Mouse (Mus musculus): Measurements from ENCODE around the gene 9330161L09Rik. TPM values are rescaled to one million over a fixed set of nuclear protein-coding genes. Genes with fewer than 3 reads are reported as not detected.

The 9330161L09Rik gene
- polyA plus RNA-seq, 1 experiment from 2014 or later = 0.24 TPM

- Histone ChIP-seq H3K27ac (ENCODE audit: low read depth) (peak within 1 kb of the TSS; percentile 59), H3K9ac (ENCODE audit: low read length) (no peak within 1 kb of the TSS), H3K4me1 (replicated peaks; ENCODE audit: control insufficient read depth, insufficient read depth, low read length) (0 out of 2 replicates have a peak, but pooled peaks cover 8% of the 10 kb centered on the region), H3K9me3 (ENCODE audit: control insufficient read depth, low read length) (no peaks in the 10 kb centered on the region), H3K4me2 (ENCODE audit: low read length) (peak within 1 kb of the TSS; percentile 43), H3K27me3 (replicated peaks; ENCODE audit: control insufficient read depth, insufficient read depth, low read length) (no peaks in the 10 kb centered on the region), H3K4me3 (ENCODE audit: low read depth, low read length) (peak within 1 kb of the TSS; percentile 27), H3K36me3 (ENCODE audit: control insufficient read depth, insufficient read depth, low read length) (no peaks in the 10 kb centered on the region)
- peak; percentile 92 for ATAC-seq (replicated peaks; ENCODE audit: low FRiP score, low TSS enrichment, low read depth)
- peak; percentile 56 for DNase-seq (ENCODE audit: low spot score)
- 38% methylated on average over 8 of the region's 8 CpGs for WGBS
Observed at GRCm38 (mm10) chr12:103433986-103434731, 26.5 kb upstream of the 9330161L09Rik start, which contains the start of gene Ifi27. Gene Ifi27, plus strand, starts transcription at chr12:103434211.

DNA sequence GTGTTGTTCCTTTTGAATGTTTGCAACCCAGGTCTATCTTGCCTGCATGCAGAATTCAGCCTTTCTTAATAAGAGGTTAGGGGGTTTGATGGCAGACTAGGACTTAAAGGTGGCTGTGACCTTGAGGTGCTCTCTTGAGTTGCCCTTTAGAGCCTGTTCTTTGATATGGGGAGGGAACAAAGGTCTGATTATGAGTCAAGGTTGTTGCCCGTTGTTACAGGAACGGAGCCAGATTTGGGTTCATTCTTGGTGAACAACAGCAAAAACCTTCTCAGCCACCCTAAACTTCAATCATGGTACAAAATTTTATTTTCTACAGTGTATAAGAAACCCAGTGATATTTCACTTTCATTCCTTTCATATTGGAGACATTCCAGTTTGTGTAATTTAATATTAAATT is 25.8 kb upstream of the 9330161L09Rik start:
- H3K9ac ChIP-seq (ENCODE audit: low read length) = no peak overlapping the region
- H3K4me1 ChIP-seq (replicated peaks; ENCODE audit: control insufficient read depth, insufficient read depth, low read length) = 0 out of 2 replicates have a peak, but pooled peaks cover 8% of the 10 kb centered on the region
- H3K4me2 ChIP-seq (ENCODE audit: low read length) = no peak overlapping the region
- no peak overlapping the region for H3K27ac ChIP-seq (ENCODE audit: low read depth)
- no peaks in the 10 kb centered on the region for H3K27me3 ChIP-seq (replicated peaks; ENCODE audit: control insufficient read depth, insufficient read depth, low read length)
- no peak overlapping the region for H3K4me3 ChIP-seq (ENCODE audit: low read depth, low read length)
- 89% methylated on average over 2 of the region's 2 CpGs for WGBS
- ATAC-seq (replicated peaks; ENCODE audit: low FRiP score, low TSS enrichment, low read depth) (no peak), DNase-seq (ENCODE audit: low spot score) (no peak)
- H3K9me3 ChIP-seq (ENCODE audit: control insufficient read depth, low read length) = no peaks in the 10 kb centered on the region
- no peaks in the 10 kb centered on the region for H3K36me3 ChIP-seq (ENCODE audit: control insufficient read depth, insufficient read depth, low read length)

- DNase-seq (ENCODE audit: low spot score) = no peak
- no peaks in the 10 kb centered on the region for H3K27me3 ChIP-seq (replicated peaks; ENCODE audit: control insufficient read depth, insufficient read depth, low read length)
Observed at GRCm38 (mm10) chr12:103426710-103427109, 19.1 kb upstream of the 9330161L09Rik start.

GRCm38 (mm10) chr12:103425729-103426470 is 18.3 kb upstream of the 9330161L09Rik start, which contains the start of gene Ddx24:
Gene Ddx24, minus strand, starts transcription at chr12:103425830.
- Histone ChIP-seq H3K27me3 (replicated peaks; ENCODE audit: control insufficient read depth, insufficient read depth, low read length) (no peaks in the 10 kb centered on the region), H3K4me3 (ENCODE audit: low read depth, low read length) (peak within 1 kb of the TSS; percentile 97), H3K9ac (ENCODE audit: low read length) (peak within 1 kb of the TSS; percentile 88), H3K27ac (ENCODE audit: low read depth) (no peak within 1 kb of the TSS), H3K4me2 (ENCODE audit: low read length) (peak within 1 kb of the TSS; percentile 94), H3K36me3 (ENCODE audit: control insufficient read depth, insufficient read depth, low read length) (peaks cover 24% of the 10 kb centered on the region), H3K9me3 (ENCODE audit: control insufficient read depth, low read length) (no peaks in the 10 kb centered on the region), H3K4me1 (replicated peaks; ENCODE audit: control insufficient read depth, insufficient read depth, low read length) (peaks cover 26% of the 10 kb centered on the region)
- DNase-seq (ENCODE audit: low spot score) = peak; percentile 97
- WGBS = 1% methylated on average over 33 of the region's 33 CpGs
- peak; percentile 100 for ATAC-seq (replicated peaks; ENCODE audit: low FRiP score, low TSS enrichment, low read depth)

More at GRCm38 (mm10) chr12:103426710-103427109, 19.1 kb upstream of the 9330161L09Rik start:
- Histone ChIP-seq H3K9me3 (ENCODE audit: control insufficient read depth, low read length) (no peaks in the 10 kb centered on the region), H3K36me3 (ENCODE audit: control insufficient read depth, insufficient read depth, low read length) (peaks cover 19% of the 10 kb centered on the region), H3K9ac (ENCODE audit: low read length) (no peak overlapping the region), H3K27ac (ENCODE audit: low read depth) (no peak overlapping the region), H3K4me3 (ENCODE audit: low read depth, low read length) (no peak overlapping the region), H3K4me2 (ENCODE audit: low read length) (no peak overlapping the region), H3K4me1 (replicated peaks; ENCODE audit: control insufficient read depth, insufficient read depth, low read length) (peaks cover 24% of the 10 kb centered on the region)
- no peak for ATAC-seq (replicated peaks; ENCODE audit: low FRiP score, low TSS enrichment, low read depth)
- 87% methylated on average over 7 of the region's 7 CpGs for whole genome bisulfite sequencing

DNA sequence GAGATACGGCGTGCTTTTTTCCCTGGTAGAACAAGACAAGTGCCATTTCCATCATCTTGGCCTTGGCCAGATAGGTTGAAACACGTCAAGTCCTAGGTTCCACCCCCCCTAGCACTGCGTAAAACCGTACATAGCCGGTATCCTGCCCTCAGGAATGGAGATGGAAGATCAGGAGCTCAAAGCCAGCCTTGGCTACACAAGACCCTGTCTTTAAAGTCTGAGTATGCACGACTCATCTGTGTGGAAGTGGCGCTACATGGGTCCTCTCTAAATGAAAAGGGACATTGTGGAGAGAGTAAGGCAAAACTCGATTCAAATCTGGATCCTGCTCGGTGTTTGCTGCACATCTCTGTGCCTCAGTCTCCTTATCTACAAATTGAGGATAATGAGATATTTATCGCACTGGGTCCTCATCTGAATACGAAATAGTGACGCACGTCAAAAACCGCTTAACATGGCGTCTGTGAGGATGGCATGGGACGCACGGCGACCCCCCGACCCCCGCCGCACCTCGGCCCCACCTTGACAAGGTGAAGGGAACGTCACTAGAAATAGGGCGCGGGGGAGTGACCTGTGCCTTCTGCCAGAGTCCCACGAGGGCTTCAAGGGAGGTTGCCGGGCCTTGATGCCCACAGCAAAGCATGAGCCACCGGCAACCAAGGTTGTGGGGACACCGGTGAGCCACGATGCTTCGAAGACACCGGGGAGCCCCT is 17.6 kb upstream of the 9330161L09Rik start:
- Histone ChIP-seq H3K4me3 (ENCODE audit: low read depth, low read length) (peak overlapping the region; percentile 97), H3K4me1 (replicated peaks; ENCODE audit: control insufficient read depth, insufficient read depth, low read length) (peaks cover 26% of the 10 kb centered on the region), H3K27ac (ENCODE audit: low read depth) (no peak overlapping the region), H3K36me3 (ENCODE audit: control insufficient read depth, insufficient read depth, low read length) (peaks cover 24% of the 10 kb centered on the region), H3K9me3 (ENCODE audit: control insufficient read depth, low read length) (no peaks in the 10 kb centered on the region), H3K4me2 (ENCODE audit: low read length) (peak overlapping the region; percentile 94), H3K27me3 (replicated peaks; ENCODE audit: control insufficient read depth, insufficient read depth, low read length) (no peaks in the 10 kb centered on the region), H3K9ac (ENCODE audit: low read length) (peak overlapping the region; percentile 88)
- no peak for DNase-seq (ENCODE audit: low spot score)
- WGBS = 8% methylated on average over 33 of the region's 33 CpGs
- no peak; the same call in 1 of the 2 replicates for ATAC-seq (replicated peaks; ENCODE audit: low FRiP score, low TSS enrichment, low read depth)

- WGBS = 92% methylated on average over 10 of the region's 10 CpGs
- Histone ChIP-seq H3K4me2 (ENCODE audit: low read length) (no peak overlapping the region), H3K4me1 (replicated peaks; ENCODE audit: control insufficient read depth, insufficient read depth, low read length) (no peaks in the 10 kb centered on the region), H3K9me3 (ENCODE audit: control insufficient read depth, low read length) (no peaks in the 10 kb centered on the region), H3K36me3 (ENCODE audit: control insufficient read depth, insufficient read depth, low read length) (peaks cover 92% of the 10 kb centered on the region), H3K4me3 (ENCODE audit: low read depth, low read length) (no peak overlapping the region), H3K27ac (ENCODE audit: low read depth) (no peak overlapping the region), H3K9ac (ENCODE audit: low read length) (no peak overlapping the region), H3K27me3 (replicated peaks; ENCODE audit: control insufficient read depth, insufficient read depth, low read length) (no peaks in the 10 kb centered on the region)
- DNase-seq (ENCODE audit: low spot score) (no peak), ATAC-seq (replicated peaks; ENCODE audit: low FRiP score, low TSS enrichment, low read depth) (no peak)
Observed at GRCm38 (mm10) chr12:103408144-103408543, 524 bp upstream of the 9330161L09Rik start.

GRCm38 (mm10) chr12:103404131-103404530 is 3.5 kb downstream of the 9330161L09Rik start:
- DNase-seq (ENCODE audit: low spot score) = no peak
- Histone ChIP-seq H3K9ac (ENCODE audit: low read length) (no peak overlapping the region), H3K9me3 (ENCODE audit: control insufficient read depth, low read length) (no peaks in the 10 kb centered on the region), H3K36me3 (ENCODE audit: control insufficient read depth, insufficient read depth, low read length) (peaks cover 62% of the 10 kb centered on the region), H3K27me3 (replicated peaks; ENCODE audit: control insufficient read depth, insufficient read depth, low read length) (no peaks in the 10 kb centered on the region), H3K4me3 (ENCODE audit: low read depth, low read length) (no peak overlapping the region), H3K27ac (ENCODE audit: low read depth) (no peak overlapping the region), H3K4me2 (ENCODE audit: low read length) (no peak overlapping the region), H3K4me1 (replicated peaks; ENCODE audit: control insufficient read depth, insufficient read depth, low read length) (no peaks in the 10 kb centered on the region)
- WGBS = 86% methylated on average over 18 of the region's 18 CpGs
- no peak for ATAC-seq (replicated peaks; ENCODE audit: low FRiP score, low TSS enrichment, low read depth)

- Histone ChIP-seq H3K36me3 (ENCODE audit: control insufficient read depth, insufficient read depth, low read length) (peaks cover 4% of the 10 kb centered on the region; the same call in 1 of the 2 replicates), H3K9ac (ENCODE audit: low read length) (no peak overlapping the region), H3K9me3 (ENCODE audit: control insufficient read depth, low read length) (no peaks in the 10 kb centered on the region), H3K27ac (ENCODE audit: low read depth) (no peak overlapping the region), H3K4me3 (ENCODE audit: low read depth, low read length) (no peak overlapping the region), H3K4me1 (replicated peaks; ENCODE audit: control insufficient read depth, insufficient read depth, low read length) (no peaks in the 10 kb centered on the region), H3K4me2 (ENCODE audit: low read length) (no peak overlapping the region), H3K27me3 (replicated peaks; ENCODE audit: control insufficient read depth, insufficient read depth, low read length) (no peaks in the 10 kb centered on the region)
- ATAC-seq (replicated peaks; ENCODE audit: low FRiP score, low TSS enrichment, low read depth) = no peak
- DNase-seq (ENCODE audit: low spot score) = no peak
- whole genome bisulfite sequencing = 85% methylated on average over 7 of the region's 7 CpGs
Observed at GRCm38 (mm10) chr12:103396751-103397150, 10.9 kb downstream of the 9330161L09Rik start.

Data from intestine, embryonic 14.5 days (tissue).